Mouse (Mus musculus): ENCODE data around the gene Tor1aip1. TPM values are rescaled to one million over a fixed set of nuclear protein-coding genes. Genes with fewer than 3 reads are reported as not detected.

Gene Tor1aip1
- 29.1 and 29.2 TPM in 2 replicates for polyA plus RNA-seq (2015; fragmentation: Nextera tagmentation; extraction: Ambion mirVana)

GRCm38 (mm10) chr1:156035930-156036737 lies at the start of gene Tor1aip1:
Gene Tor1aip1 (minus strand): TSS chr1:156036480.
- H3K4me2 ChIP-seq (ENCODE audit: low read depth, low read length), result peak within 1 kb of the TSS; percentile 83
- peak within 1 kb of the TSS; percentile 95 for H3K9ac ChIP-seq (replicated peaks)
- ATAC-seq (peak; percentile 85), DNase-seq (peak; percentile 96)
- H3K36me3 ChIP-seq (replicated peaks; ENCODE audit: insufficient read depth, low read length), result peaks cover 29% of the 10 kb centered on the region
- WGBS (ENCODE audit: insufficient replicate concordance), result under 1% methylated on average over 59 of the region's 59 CpGs
- H3K27ac ChIP-seq (ENCODE audit: low read depth), result peak within 1 kb of the TSS; percentile 100
- TF ChIP-seq EP300 (IDR thresholded peaks at IDR 0.05; ENCODE audit: low read depth) (0 out of 2 replicates have a peak, but pooled peaks have one; percentile 69), CTCF (IDR thresholded peaks at IDR 0.05; ENCODE audit: low read depth) (peak; percentile 85)
- H3K27me3 ChIP-seq (ENCODE audit: insufficient read depth, low read length), result no peaks in the 10 kb centered on the region
- H3K4me1 ChIP-seq (ENCODE audit: insufficient read depth), result peaks cover 13% of the 10 kb centered on the region
- H3K9me3 ChIP-seq (ENCODE audit: low read length), result no peaks in the 10 kb centered on the region
- H3K4me3 ChIP-seq (ENCODE audit: low read depth, low read length), result peak within 1 kb of the TSS; percentile 76

- DNase-seq, result no peak
- no peak for TF ChIP-seq EP300 (IDR thresholded peaks at IDR 0.05; ENCODE audit: low read depth)
- TF ChIP-seq CTCF (IDR thresholded peaks at IDR 0.05; ENCODE audit: low read depth), result peak; percentile 96
- no peaks in the 10 kb centered on the region for H3K4me1 ChIP-seq (ENCODE audit: insufficient read depth)
- H3K4me3 ChIP-seq (ENCODE audit: low read depth, low read length), result no peak overlapping the region
- H3K36me3 ChIP-seq (replicated peaks; ENCODE audit: insufficient read depth, low read length), result no peaks in the 10 kb centered on the region
- no peak overlapping the region for H3K4me2 ChIP-seq (ENCODE audit: low read depth, low read length)
- no peak overlapping the region for H3K9ac ChIP-seq (replicated peaks)
- no peak overlapping the region for H3K27ac ChIP-seq (ENCODE audit: low read depth)
- H3K9me3 ChIP-seq (ENCODE audit: low read length), result no peaks in the 10 kb centered on the region
- H3K27me3 ChIP-seq (ENCODE audit: insufficient read depth, low read length), result no peaks in the 10 kb centered on the region
- 54% methylated on average over 5 of the region's 5 CpGs for WGBS (ENCODE audit: insufficient replicate concordance)
- peak; percentile 33; the same call in 1 of the 2 replicates for ATAC-seq
These were observed 49.5 kb upstream of the Tor1aip1 start for GRCm38 (mm10) chr1:156085770-156086169.

GRCm38 (mm10) chr1:156084603-156085002 lies 48.3 kb upstream of the Tor1aip1 start:
- DNase-seq (no peak), ATAC-seq (no peak)
- H3K27ac ChIP-seq (ENCODE audit: low read depth), result no peak overlapping the region
- no peaks in the 10 kb centered on the region for H3K27me3 ChIP-seq (ENCODE audit: insufficient read depth, low read length)
- 55% methylated on average over 3 of the region's 3 CpGs for WGBS (ENCODE audit: insufficient replicate concordance)
- no peak overlapping the region for H3K4me2 ChIP-seq (ENCODE audit: low read depth, low read length)
- H3K9ac ChIP-seq (replicated peaks), result no peak overlapping the region
- H3K9me3 ChIP-seq (ENCODE audit: low read length), result no peaks in the 10 kb centered on the region
- H3K4me3 ChIP-seq (ENCODE audit: low read depth, low read length), result no peak overlapping the region
- TF ChIP-seq EP300 (IDR thresholded peaks at IDR 0.05; ENCODE audit: low read depth) (no peak), CTCF (IDR thresholded peaks at IDR 0.05; ENCODE audit: low read depth) (no peak)
- H3K36me3 ChIP-seq (replicated peaks; ENCODE audit: insufficient read depth, low read length), result no peaks in the 10 kb centered on the region
- H3K4me1 ChIP-seq (ENCODE audit: insufficient read depth), result no peaks in the 10 kb centered on the region

- Histone ChIP-seq H3K9ac (replicated peaks) (no peak overlapping the region), H3K4me1 (ENCODE audit: insufficient read depth) (peaks cover 15% of the 10 kb centered on the region), H3K27me3 (ENCODE audit: insufficient read depth, low read length) (no peaks in the 10 kb centered on the region), H3K4me3 (ENCODE audit: low read depth, low read length) (no peak overlapping the region), H3K9me3 (ENCODE audit: low read length) (no peaks in the 10 kb centered on the region), H3K27ac (ENCODE audit: low read depth) (no peak overlapping the region), H3K36me3 (replicated peaks; ENCODE audit: insufficient read depth, low read length) (no peaks in the 10 kb centered on the region), H3K4me2 (ENCODE audit: low read depth, low read length) (no peak overlapping the region)
- ATAC-seq (no peak), DNase-seq (no peak)
- WGBS (ENCODE audit: insufficient replicate concordance), result 55% methylated on average over 3 of the region's 3 CpGs
- TF ChIP-seq EP300 (IDR thresholded peaks at IDR 0.05; ENCODE audit: low read depth), result no peak
- no peak for TF ChIP-seq CTCF (IDR thresholded peaks at IDR 0.05; ENCODE audit: low read depth)
These were observed 41.4 kb upstream of the Tor1aip1 start for GRCm38 (mm10) chr1:156077655-156078054.

GRCm38 (mm10) chr1:156076474-156076873 lies 40.2 kb upstream of the Tor1aip1 start:
- no peaks in the 10 kb centered on the region for H3K27me3 ChIP-seq (ENCODE audit: insufficient read depth, low read length)
- no peak for DNase-seq
- ATAC-seq, result no peak
- no peak for TF ChIP-seq CTCF (IDR thresholded peaks at IDR 0.05; ENCODE audit: low read depth)
- no peak for TF ChIP-seq EP300 (IDR thresholded peaks at IDR 0.05; ENCODE audit: low read depth)
- H3K4me1 ChIP-seq (ENCODE audit: insufficient read depth), result peaks cover 23% of the 10 kb centered on the region
- H3K27ac ChIP-seq (ENCODE audit: low read depth), result no peak overlapping the region
- no peaks in the 10 kb centered on the region for H3K9me3 ChIP-seq (ENCODE audit: low read length)
- H3K4me2 ChIP-seq (ENCODE audit: low read depth, low read length), result no peak overlapping the region
- 33% methylated on average over 4 of the region's 4 CpGs for WGBS (ENCODE audit: insufficient replicate concordance)
- no peaks in the 10 kb centered on the region for H3K36me3 ChIP-seq (replicated peaks; ENCODE audit: insufficient read depth, low read length)
- H3K9ac ChIP-seq (replicated peaks), result no peak overlapping the region
- no peak overlapping the region for H3K4me3 ChIP-seq (ENCODE audit: low read depth, low read length)

- Histone ChIP-seq H3K4me1 (ENCODE audit: insufficient read depth) (peaks cover 23% of the 10 kb centered on the region), H3K9ac (replicated peaks) (no peak overlapping the region), H3K4me3 (ENCODE audit: low read depth, low read length) (no peak overlapping the region), H3K27me3 (ENCODE audit: insufficient read depth, low read length) (no peaks in the 10 kb centered on the region), H3K36me3 (replicated peaks; ENCODE audit: insufficient read depth, low read length) (no peaks in the 10 kb centered on the region), H3K9me3 (ENCODE audit: low read length) (no peaks in the 10 kb centered on the region), H3K27ac (ENCODE audit: low read depth) (peak overlapping the region; percentile 92), H3K4me2 (ENCODE audit: low read depth, low read length) (no peak overlapping the region)
- peak; percentile 59 for ATAC-seq
- no peak for TF ChIP-seq EP300 (IDR thresholded peaks at IDR 0.05; ENCODE audit: low read depth)
- TF ChIP-seq CTCF (IDR thresholded peaks at IDR 0.05; ENCODE audit: low read depth), result no peak
- WGBS (ENCODE audit: insufficient replicate concordance), result 57% methylated on average over 8 of the region's 8 CpGs
- no peak for DNase-seq
These were observed 38.3 kb upstream of the Tor1aip1 start for GRCm38 (mm10) chr1:156074575-156074974.
